Mouse (Mus musculus) megakaryocyte progenitor cell, adult 5-6 weeks (primary cell): Measurements from ENCODE around the gene Trim31. TPM values are rescaled to one million over a fixed set of nuclear protein-coding genes. Genes with fewer than 3 reads are reported as not detected.

Experiments
- ATAC-seq: replicated peaks from 2 replicates; pipeline ENCODE4 v1.8.0; 2016; ENCODE audit warnings: mild to moderate bottlenecking, moderate TSS enrichment, inconsistent platforms; ENCODE audit not compliant: poor library complexity
- total RNA-seq, 2 experiments: library from RNA; stranded (forward) in 1 of 2; stranded (reverse) in 1 of 2; fragments of 157-497, 149-512 nt in 1 of 2; fragments of 200-1000 nt in 1 of 2; gene quantifications; 2 replicates each; pipeline versions ENCODE4 v1.2.3 to v1.2.4; 2015 to 2017

Gene Trim31
- total RNA-seq, 2 experiments from 2014 or later, result not detected

GRCm38 (mm10) chr17:36893387-36893786 is 4.5 kb upstream of the Trim31 start:
- peak; percentile 37 for ATAC-seq

GRCm38 (mm10) chr17:36896583-36896982 is 1.3 kb upstream of the Trim31 start:
- ATAC-seq, result peak; percentile 51

- no peak for ATAC-seq
Observed at GRCm38 (mm10) chr17:36897065-36897464, 853 bp upstream of the Trim31 start.

GRCm38 (mm10) chr17:36899376-36899775 is 1.5 kb downstream of the Trim31 start:
- 0 out of 2 replicates have a peak, but pooled peaks have one; percentile 46 for ATAC-seq

- no peak for ATAC-seq
Observed at GRCm38 (mm10) chr17:36900001-36900400, 2.1 kb downstream of the Trim31 start.

- ATAC-seq, result 0 out of 2 replicates have a peak, but pooled peaks have one; percentile 41
Observed at GRCm38 (mm10) chr17:36900691-36901090, 2.8 kb downstream of the Trim31 start.

GRCm38 (mm10) chr17:36903651-36904050 is 5.7 kb downstream of the Trim31 start:
- ATAC-seq, result no peak

- no peak for ATAC-seq
Observed at GRCm38 (mm10) chr17:36908235-36908634, 10.3 kb downstream of the Trim31 start.

- no peak for ATAC-seq
Observed at GRCm38 (mm10) chr17:36909802-36910201, 11.9 kb downstream of the Trim31 start.

- no peak for ATAC-seq
Observed at GRCm38 (mm10) chr17:36912031-36912430, 14.1 kb downstream of the Trim31 start.

- ATAC-seq, result peak; percentile 90
Observed at GRCm38 (mm10) chr17:36914108-36914507, 16.2 kb downstream of the Trim31 start.

GRCm38 (mm10) chr17:36915076-36915475 is 17.2 kb downstream of the Trim31 start:
- ATAC-seq, result peak; percentile 90

GRCm38 (mm10) chr17:36920239-36920638 is 22.3 kb downstream of the Trim31 start:
- ATAC-seq, result no peak

GRCm38 (mm10) chr17:36922715-36923114 is 24.8 kb downstream of the Trim31 start:
- ATAC-seq, result no peak

GRCm38 (mm10) chr17:36923491-36923890 is 25.6 kb downstream of the Trim31 start:
- ATAC-seq, result no peak

GRCm38 (mm10) chr17:36927496-36928120 is 29.7 kb downstream of the Trim31 start:
- ATAC-seq, result no peak

GRCm38 (mm10) chr17:36929236-36929932 is 31.5 kb downstream of the Trim31 start:
- no peak for ATAC-seq

GRCm38 (mm10) chr17:36930233-36930632 is 32.3 kb downstream of the Trim31 start:
- ATAC-seq, result no peak

GRCm38 (mm10) chr17:36931130-36931529 is 33.2 kb downstream of the Trim31 start:
- no peak for ATAC-seq

GRCm38 (mm10) chr17:36931806-36932205 is 33.9 kb downstream of the Trim31 start:
- ATAC-seq, result no peak

- no peak for ATAC-seq
Observed at GRCm38 (mm10) chr17:36938056-36938455, 40.1 kb downstream of the Trim31 start.

GRCm38 (mm10) chr17:36942391-36942790 is 44.5 kb downstream of the Trim31 start:
- ATAC-seq, result peak; percentile 18
